Mouse (Mus musculus) testis, adult 2 months (tissue): Measurements from ENCODE around the gene Ssbp1.

Experiments used
- CTCF ChIP-seq: fragments of 200-500 bp; IDR thresholded peaks from 2 replicates; pipeline ENCODE4 v1.5.1; 2012; ENCODE audit warnings: low read depth, mild to moderate bottlenecking, inconsistent platforms, low read length, moderate library complexity; ENCODE audit not compliant: control insufficient read depth, insufficient read depth, insufficient replicate concordance
- POLR2A ChIP-seq: fragments of 200-500 bp; IDR thresholded peaks from 2 replicates; pipeline ENCODE4 v1.6.1; 2012; ENCODE audit warnings: low read depth, mild to moderate bottlenecking, inconsistent platforms, low read length, moderate library complexity; ENCODE audit not compliant: control insufficient read depth

- TF ChIP-seq POLR2A (no peak), CTCF (no peak)
Observed at GRCm38 (mm10) chr6:40476132-40476531, 5.0 kb downstream of the Ssbp1 start.
